Mouse (Mus musculus): ENCODE results near the gene Skp2.
"Not testable (repeated sequence)": the region's sequence is repeated elsewhere in the genome, so short reads cannot be mapped to it uniquely, and the experiment has no call there.

Skp2 gene

GRCm38 (mm10) chr15:9155325-9155724, at the start of gene Skp2:
TSS of gene Skp2 (minus strand) at chr15:9155425.
- DNase-seq (ENCODE audit: low spot score) = no peak

- no peak for DNase-seq (ENCODE audit: low spot score)
These were observed 43.2 kb upstream of the Skp2 start for GRCm38 (mm10) chr15:9198421-9198820.

- DNase-seq (ENCODE audit: low spot score) = not testable (repeated sequence)
These were observed 37.5 kb upstream of the Skp2 start for GRCm38 (mm10) chr15:9192685-9193084.

- no peak for DNase-seq (ENCODE audit: low spot score)
These were observed 34.6 kb upstream of the Skp2 start for GRCm38 (mm10) chr15:9189796-9190195.

- no peak for DNase-seq (ENCODE audit: low spot score)
These were observed 28.8 kb upstream of the Skp2 start for GRCm38 (mm10) chr15:9183995-9184394.

- DNase-seq (ENCODE audit: low spot score) = no peak
These were observed 21.8 kb upstream of the Skp2 start for GRCm38 (mm10) chr15:9177038-9177437.

GRCm38 (mm10) chr15:9164125-9164524, 8.9 kb upstream of the Skp2 start:
- no peak for DNase-seq (ENCODE audit: low spot score)

GRCm38 (mm10) chr15:9162557-9163070, 7.4 kb upstream of the Skp2 start:
- DNase-seq (ENCODE audit: low spot score) = no peak

- no peak for DNase-seq (ENCODE audit: low spot score)
These were observed 14.5 kb downstream of the Skp2 start for GRCm38 (mm10) chr15:9140684-9141171.

GRCm38 (mm10) chr15:9140252-9140680, 15.0 kb downstream of the Skp2 start, which contains the start of gene Lmbrd2:
TSS of gene Lmbrd2 (plus strand) at chr15:9140550.
- peak; percentile 86 for DNase-seq (ENCODE audit: low spot score)

GRCm38 (mm10) chr15:9139447-9139846, 15.8 kb downstream of the Skp2 start:
- DNase-seq (ENCODE audit: low spot score) = no peak

- no peak for DNase-seq (ENCODE audit: low spot score)
These were observed 20.2 kb downstream of the Skp2 start for GRCm38 (mm10) chr15:9134891-9135507.

- no peak for DNase-seq (ENCODE audit: low spot score)
These were observed 22.4 kb downstream of the Skp2 start for GRCm38 (mm10) chr15:9132693-9133443.

- DNase-seq (ENCODE audit: low spot score) = no peak
These were observed 23.7 kb downstream of the Skp2 start for GRCm38 (mm10) chr15:9131499-9131888.

- no peak for DNase-seq (ENCODE audit: low spot score)
These were observed 24.3 kb downstream of the Skp2 start for GRCm38 (mm10) chr15:9130772-9131498.

- no peak for DNase-seq (ENCODE audit: low spot score)
These were observed 28.0 kb downstream of the Skp2 start for GRCm38 (mm10) chr15:9127051-9127791.

GRCm38 (mm10) chr15:9124856-9125255, 30.4 kb downstream of the Skp2 start:
- no peak for DNase-seq (ENCODE audit: low spot score)

GRCm38 (mm10) chr15:9122989-9123388, 32.2 kb downstream of the Skp2 start:
- no peak for DNase-seq (ENCODE audit: low spot score)

- DNase-seq (ENCODE audit: low spot score) = no peak
These were observed 35.1 kb downstream of the Skp2 start for GRCm38 (mm10) chr15:9120081-9120480.

- DNase-seq (ENCODE audit: low spot score) = no peak
These were observed 36.4 kb downstream of the Skp2 start for GRCm38 (mm10) chr15:9118852-9119251.

GRCm38 (mm10) chr15:9114599-9114998, 40.6 kb downstream of the Skp2 start:
- no peak for DNase-seq (ENCODE audit: low spot score)

GRCm38 (mm10) chr15:9114131-9114530, 41.1 kb downstream of the Skp2 start:
- DNase-seq (ENCODE audit: low spot score) = no peak

Measured in urinary bladder, postnatal 10 days (tissue).